Mouse (Mus musculus) E14TG2a.4 (cell line): Measurements from ENCODE around the gene Ppp1r13b.

ENCODE experiments used
- CTCF ChIP-seq: conservative IDR thresholded peaks from 2 replicates; pipeline ENCODE4 v1.5.1; 2014; ENCODE audit warnings: low read length
- NANOG ChIP-seq: IDR thresholded peaks from 2 replicates; pipeline ENCODE4 v1.6.1; 2014; ENCODE audit warnings: borderline replicate concordance, low read length, mixed read lengths

- TF ChIP-seq CTCF = no peak
- no peak for TF ChIP-seq NANOG
Observed at GRCm38 (mm10) chr12:111853546-111853945, 54.4 kb downstream of the Ppp1r13b start.
